ENCODE assay signal across 11 mouse cellular contexts in genomic region chr7:72343751-72344150, GRCm38 (mm10). TPM values are rescaled to one million over a fixed set of nuclear protein-coding genes. Genes with fewer than 3 reads are reported as not detected.
DNase-seq lines count a peak whose midpoint lies in the region; TF ChIP-seq lines count a peak whose summit lies in the region.
"Had no signal": no experiment of that assay in that cellular context is flagged by ENCODE, and none has a peak within 500 bp of the region (broad histone marks: within the 10 kb centered on the region; RNA-seq: fewer than 3 reads in every experiment).

No protein-coding gene starts in this region.

- H3K4me3 ChIP-seq in left cerebral cortex, adult 2 months: no peak overlapping the region
- no peak overlapping the region for H3K4me3 ChIP-seq in C2C12 (ENCODE audit: insufficient read depth, poor library complexity, severe bottlenecking)
- no peak overlapping the region for H3K4me3 ChIP-seq in MEL (ENCODE audit: control insufficient read depth in 1 of 2, insufficient read depth in 1 of 2, low read depth in 2 of 2, low read length in 2 of 2)
- H3K4me3 ChIP-seq: embryonic facial prominence, embryonic 12.5 days; heart, embryonic 12.5 days; limb, embryonic 13.5 days had no signal

- H3K27ac ChIP-seq in left cerebral cortex, adult 2 months: no peak overlapping the region
- H3K27ac ChIP-seq in MEL (ENCODE audit: control insufficient read depth, low read depth, low read length): no peak overlapping the region
- H3K27ac ChIP-seq: embryonic facial prominence, embryonic 12.5 days; limb, embryonic 13.5 days had no signal

- intact Hi-C loops in left cerebral cortex, adult 2 months (cut with DNase I): no loop called here
- intact Hi-C loops in left cerebral cortex, postnatal 14 days (cut with DNase I): no loop called here

- H3K27me3 ChIP-seq in C2C12 (ENCODE audit: control insufficient read depth, insufficient read depth, insufficient read length): no peaks in the 10 kb centered on the region
- no peaks in the 10 kb centered on the region for H3K27me3 ChIP-seq in MEL (ENCODE audit: control insufficient read depth in 1 of 2, insufficient read depth in 2 of 2, low read length in 2 of 2)
- H3K27me3 ChIP-seq: embryonic facial prominence, embryonic 12.5 days; heart, embryonic 12.5 days; limb, embryonic 13.5 days had no signal

- peak; percentile 4 for TF ChIP-seq RAD21 in MEL (IDR thresholded peaks at IDR 0.05; ENCODE audit: low read depth, low read length)

- no peaks in the 10 kb centered on the region for H3K36me3 ChIP-seq in C2C12 (ENCODE audit: control insufficient read depth, insufficient read depth)
- H3K36me3 ChIP-seq in MEL (ENCODE audit: control insufficient read depth in 1 of 2, insufficient read depth in 2 of 2, low read length in 2 of 2): no peaks in the 10 kb centered on the region
- H3K36me3 ChIP-seq: embryonic facial prominence, embryonic 12.5 days; heart, embryonic 12.5 days; limb, embryonic 13.5 days had no signal

- no peak for TF ChIP-seq EP300 in MEL (IDR thresholded peaks at IDR 0.05; ENCODE audit: low read depth in 1 of 2, low read length in 2 of 2)

- no peaks in the 10 kb centered on the region for H3K4me1 ChIP-seq in MEL (ENCODE audit: control insufficient read depth in 1 of 2, insufficient read depth in 2 of 2, low read length in 2 of 2)
- H3K4me1 ChIP-seq: embryonic facial prominence, embryonic 12.5 days; heart, embryonic 12.5 days; limb, embryonic 13.5 days had no signal

- H3K79me2 ChIP-seq in C2C12 (ENCODE audit: control insufficient read depth, insufficient read depth) (no peaks in the 10 kb centered on the region), MEL (ENCODE audit: control insufficient read depth, insufficient read depth, low read length, poor library complexity) (no peaks in the 10 kb centered on the region)

- no peak for TF ChIP-seq POLR2A in MEL (IDR thresholded peaks at IDR 0.05; ENCODE audit: control insufficient read depth in 1 of 2, insufficient read depth in 1 of 2, low read depth in 1 of 2, low read length in 2 of 2, poor library complexity in 1 of 2)

- H3K9ac ChIP-seq in MEL (ENCODE audit: control insufficient read depth, low read depth, low read length, poor library complexity, severe bottlenecking): no peak overlapping the region
- H3K9ac ChIP-seq: embryonic facial prominence, embryonic 12.5 days; heart, embryonic 12.5 days; limb, embryonic 13.5 days had no signal

- no peaks in the 10 kb centered on the region for H3K9me3 ChIP-seq in MEL (replicated peaks; ENCODE audit: insufficient read depth, low read length)
- H3K9me3 ChIP-seq: embryonic facial prominence, embryonic 12.5 days; heart, embryonic 12.5 days; limb, embryonic 13.5 days had no signal

- no peak for DNase-seq in left cerebral cortex, adult 2 months (ENCODE audit: extremely low spot score in 1 of 2, low spot score in 2 of 2)
- DNase-seq in left cerebral cortex, postnatal 14 days (ENCODE audit: low spot score in 2 of 2): no peak
- DNase-seq in MEL (ENCODE audit: low read depth, low spot score): peak; percentile 16
- DNase-seq in naive thymus-derived CD4-positive, alpha-beta T cell, adult 2 months (ENCODE audit: low read depth): peak; percentile 35
- DNase-seq in adrenal gland, postnatal 25 days: no peak
- DNase-seq in right cerebral cortex, postnatal 4 days: no peak
- no peak for DNase-seq in left cerebral cortex, adult 11 months (ENCODE audit: low spot score)

- peak; percentile 12 for TF ChIP-seq CTCF in left cerebral cortex, adult 2 months (IDR thresholded peaks at IDR 0.05)
- TF ChIP-seq CTCF in C2C12 (IDR thresholded peaks at IDR 0.05; ENCODE audit: control insufficient read depth, insufficient read depth, insufficient read length) (peak; percentile 1), MEL (IDR thresholded peaks at IDR 0.05 in 2 of 3, conservative IDR thresholded peaks at IDR 0.05 in 1 of 3; ENCODE audit: control insufficient read depth in 1 of 3, insufficient read depth in 1 of 3, low read depth in 2 of 3, low read length in 3 of 3, poor library complexity in 1 of 3, severe bottlenecking in 1 of 3) (peak; percentile 35 to 41 (median 38))

- H3ac ChIP-seq in C2C12 (ENCODE audit: control insufficient read depth, insufficient read length, low read depth): no peak overlapping the region

- no peaks in the 10 kb centered on the region for H3K79me3 ChIP-seq in C2C12 (ENCODE audit: low read depth)

TF ChIP-seq in C2C12, 6 proteins besides CTCF, POLR2A, EP300 and RAD21:
- TF ChIP-seq MYOG (IDR thresholded peaks at IDR 0.05; ENCODE audit: control insufficient read depth, extremely low read depth, insufficient read length) (no peak), FOSL1 (IDR thresholded peaks at IDR 0.05; ENCODE audit: insufficient read depth, low read length, poor library complexity, severe bottlenecking) (no peak), USF1 (IDR thresholded peaks at IDR 0.05; ENCODE audit: low read depth) (no peak), MAX (IDR thresholded peaks at IDR 0.05) (no peak), CEBPB (IDR thresholded peaks at IDR 0.05; ENCODE audit: low read depth) (no peak), MYOD1 (IDR thresholded peaks at IDR 0.05; ENCODE audit: control insufficient read depth, insufficient read length, low read depth) (no peak)

TF ChIP-seq in MEL, 35 proteins besides CTCF, POLR2A, EP300 and RAD21:
- TF ChIP-seq SMC3 (IDR thresholded peaks at IDR 0.05; ENCODE audit: low read depth, low read length) (peak; percentile 33; the same call in 1 of the 2 replicates), HCFC1 (IDR thresholded peaks at IDR 0.05; ENCODE audit: low read depth, low read length) (no peak)

RNA-seq across cellular contexts. Expression of gene Mctp2, which starts 37.3 kb away (rescaled TPM):
- total RNA-seq in left cerebral cortex, adult 2 months (2021): 1 to 10 TPM; 1.5 to 2.2 TPM
- total RNA-seq in left cerebral cortex, postnatal 14 days (2021): 1 to 10 TPM; 1.3 to 2.0 TPM
- 0.81 TPM for polyA plus RNA-seq in C2C12 (2012; fragmentation: generic; extraction: Trizol)
- total RNA-seq in MEL (2012; rRNA removed): not detected in 2 replicates
- not detected for polyA plus RNA-seq in MEL (2012; ENCODE audit: insufficient read depth in 1 of 2, insufficient read length in 2 of 2, low read depth in 1 of 2, low replicate concordance in 2 of 2, missing spikeins in 1 of 2)
- total RNA-seq in adrenal gland, postnatal 25 days (2021): 1.4 and 3.9 TPM in 2 replicates

Comparison
In these comparisons a context has a peak if more than half of its experiments do, and no peak if none do; other contexts are left out.
1. DNase-seq: peak in MEL (single experiment) and naive thymus-derived CD4-positive, alpha-beta T cell, adult 2 months (single experiment); none in left cerebral cortex, adult 2 months (0 of 2), left cerebral cortex, postnatal 14 days (0 of 2), adrenal gland, postnatal 25 days (single experiment), right cerebral cortex, postnatal 4 days (single experiment) and left cerebral cortex, adult 11 months (single experiment).
2. Peak in every context shown above with its lines, with median percentiles within 50 percentile points of each other: CTCF ChIP-seq.